Mouse (Mus musculus) embryonic facial prominence, embryonic 12.5 days (tissue): ENCODE results near the gene Olfr1387. TPM values are rescaled to one million over a fixed set of nuclear protein-coding genes. Genes with fewer than 3 reads are reported as not detected.
"Not testable (repeated sequence)": the region's sequence is repeated elsewhere in the genome, so short reads cannot be mapped to it uniquely, and the experiment has no call there.

Experiments
- ATAC-seq: fragments of 200-750 bp; cut with Nextera tagmentation; 2 replicates; pipeline ENCODE4 v1.8.0; 2017; ENCODE audit not compliant: insufficient number of reproducible peaks, insufficient read depth, low FRiP score, low TSS enrichment
- H3K27ac ChIP-seq: fragments of 300-500 bp; sonication (generic); 2 replicates; pipeline ENCODE4 v1.5.1; 2016; ENCODE audit warnings: mild to moderate bottlenecking
- H3K27me3 ChIP-seq: fragments of 300-500 bp; sonication (generic); 2 replicates; pipeline ENCODE4 v1.6.1; 2016; ENCODE audit warnings: mild to moderate bottlenecking, moderate library complexity
- H3K36me3 ChIP-seq: fragments of 300-500 bp; sonication (generic); 2 replicates; pipeline ENCODE4 v1.6.1; 2016; ENCODE audit warnings: mild to moderate bottlenecking
- H3K4me1 ChIP-seq: fragments of 300-500 bp; sonication (generic); 2 replicates; pipeline ENCODE4 v1.6.1; 2016
- H3K4me2 ChIP-seq: fragments of 300-500 bp; sonication (generic); replicated peaks from 2 replicates; pipeline ENCODE4 v1.6.1; 2016; ENCODE audit warnings: mild to moderate bottlenecking, moderate library complexity
- H3K4me3 ChIP-seq: fragments of 300-500 bp; sonication (generic); 2 replicates; pipeline ENCODE4 v1.5.1; 2016; ENCODE audit warnings: mild to moderate bottlenecking
- H3K9ac ChIP-seq: fragments of 300-500 bp; sonication (generic); 2 replicates; pipeline ENCODE4 v1.6.1; 2016; ENCODE audit warnings: mild to moderate bottlenecking, moderate library complexity
- H3K9me3 ChIP-seq: fragments of 300-500 bp; sonication (generic); 2 replicates; pipeline ENCODE4 v1.6.1; 2016; ENCODE audit warnings: mild to moderate bottlenecking, moderate library complexity
- WGBS: fragments of 180-500 bp; shearing (Covaris S2); methylation state at CpG from one replicate; pipeline ENCODE4 v1.1.7; 2016; 5-methylcytosine and 5-hydroxymethylcytosine counted together
- polyA plus RNA-seq: library from polyadenylated mRNA; unstranded; fragments of >200 nt; fragmentation: Nextera tagmentation; extraction: Ambion mirVana; gene quantifications from 2 replicates; pipeline ENCODE4 v1.2.1, GENCODE M21; 2016

Gene Olfr1387
- polyA plus RNA-seq, result not detected in 2 replicates

DNA sequence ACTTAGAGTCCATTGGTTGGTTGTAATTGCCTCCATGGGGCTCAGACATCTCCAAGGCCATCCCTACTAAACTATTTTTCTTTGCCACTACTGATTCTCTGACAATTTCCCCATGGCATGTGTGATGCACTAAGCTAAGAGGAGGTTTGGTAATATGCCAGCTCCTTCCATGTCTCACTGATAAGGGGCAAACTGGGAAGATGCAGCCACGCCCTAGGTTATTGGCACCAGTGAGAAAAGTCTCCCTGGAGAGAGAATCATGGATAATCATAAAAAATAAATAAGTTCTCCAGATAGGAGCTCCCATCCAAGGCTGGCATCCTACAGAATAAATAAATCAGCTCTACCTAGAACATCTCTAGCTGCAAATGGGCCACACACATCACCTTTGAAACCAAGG, at the start of gene Olfr1387:
TSS of gene Olfr1387 (plus strand) at position 301 of the 400 bp plus-strand sequence.
- no peaks in the 10 kb centered on the region for H3K9me3 ChIP-seq
- no peaks in the 10 kb centered on the region for H3K36me3 ChIP-seq
- H3K4me2 ChIP-seq, result no peak within 1 kb of the TSS
- no peak for ATAC-seq
- H3K4me1 ChIP-seq, result no peaks in the 10 kb centered on the region
- no peak within 1 kb of the TSS for H3K4me3 ChIP-seq
- no peak within 1 kb of the TSS for H3K9ac ChIP-seq
- H3K27ac ChIP-seq, result no peak within 1 kb of the TSS
- H3K27me3 ChIP-seq, result no peaks in the 10 kb centered on the region
- 81% methylated on average over 1 of the region's 1 CpGs for WGBS

DNA sequence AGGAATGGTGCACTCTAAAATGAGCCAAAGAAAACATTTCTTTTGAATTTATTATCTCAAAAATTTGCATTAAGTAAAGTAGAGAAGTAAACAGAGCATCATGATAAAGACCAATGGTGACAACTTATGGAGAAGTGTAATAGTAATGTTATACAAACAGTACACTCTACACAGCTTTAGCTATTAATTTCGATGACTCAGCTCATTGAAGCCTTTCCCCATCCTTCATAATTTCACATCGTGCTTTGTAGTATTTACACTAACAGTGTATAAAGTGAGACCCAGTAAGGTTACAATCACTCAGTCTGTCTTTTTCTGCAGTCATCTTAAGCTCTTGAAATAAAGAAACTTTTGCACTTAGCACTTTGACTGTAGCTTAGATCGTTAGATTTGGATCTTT, 48.4 kb upstream of the Olfr1387 start:
- no peak overlapping the region for H3K9ac ChIP-seq
- H3K36me3 ChIP-seq, result no peaks in the 10 kb centered on the region
- ATAC-seq, result no peak
- no peaks in the 10 kb centered on the region for H3K9me3 ChIP-seq
- no peaks in the 10 kb centered on the region for H3K27me3 ChIP-seq
- H3K27ac ChIP-seq, result no peak overlapping the region
- H3K4me1 ChIP-seq, result no peaks in the 10 kb centered on the region
- H3K4me3 ChIP-seq, result no peak overlapping the region
- WGBS, result 69% methylated on average over 3 of the region's 3 CpGs
- no peak overlapping the region for H3K4me2 ChIP-seq

DNA sequence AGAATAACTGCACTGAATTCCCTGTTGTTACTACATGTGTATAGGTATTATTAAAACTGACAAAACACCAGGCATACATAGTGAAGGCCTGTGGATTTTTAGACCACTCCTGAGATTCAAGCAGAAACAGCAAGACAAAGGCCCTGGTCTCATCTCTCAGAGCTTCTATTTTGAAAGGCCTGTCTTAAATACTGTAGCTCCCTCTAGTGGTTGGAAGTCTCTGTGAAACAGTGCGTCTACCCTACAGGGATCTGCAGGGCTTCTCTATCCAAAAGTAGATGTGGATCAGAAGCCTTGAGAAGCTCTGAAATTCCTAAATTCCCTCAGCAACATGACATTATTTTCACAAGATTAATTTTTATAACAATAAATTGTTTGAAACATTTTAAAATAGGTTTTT, 44.6 kb upstream of the Olfr1387 start:
- no peak overlapping the region for H3K9ac ChIP-seq
- no peak overlapping the region for H3K4me3 ChIP-seq
- H3K36me3 ChIP-seq, result no peaks in the 10 kb centered on the region
- no peak overlapping the region for H3K27ac ChIP-seq
- no peaks in the 10 kb centered on the region for H3K27me3 ChIP-seq
- H3K4me2 ChIP-seq, result no peak overlapping the region
- WGBS, result 29% methylated on average over 1 of the region's 1 CpGs
- no peak for ATAC-seq
- H3K9me3 ChIP-seq, result no peaks in the 10 kb centered on the region
- H3K4me1 ChIP-seq, result no peaks in the 10 kb centered on the region

DNA sequence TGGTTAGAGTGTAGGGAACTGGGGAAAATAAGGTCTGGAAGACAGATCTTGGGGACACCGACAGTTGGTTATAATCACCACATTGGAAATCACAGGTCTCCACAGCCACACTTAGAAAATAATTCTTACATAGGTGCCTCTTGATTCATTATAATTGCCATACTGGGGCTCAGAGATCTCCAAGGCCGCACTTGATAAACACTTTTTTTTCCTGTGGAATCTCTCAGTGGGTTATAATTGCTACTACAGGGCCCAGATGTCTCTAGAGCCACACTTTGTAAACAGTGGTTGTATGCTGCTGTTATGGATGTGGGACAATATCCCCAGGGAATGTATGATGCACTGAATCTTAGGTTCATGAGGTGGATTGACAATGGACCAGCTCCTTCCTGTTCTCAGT, 32.4 kb upstream of the Olfr1387 start, which contains the start of gene Olfr1389:
TSS of gene Olfr1389 (plus strand) at position 301 of the 400 bp plus-strand sequence.
- H3K4me1 ChIP-seq, result no peaks in the 10 kb centered on the region
- H3K27me3 ChIP-seq, result no peaks in the 10 kb centered on the region
- ATAC-seq, result no peak
- no peak within 1 kb of the TSS for H3K9ac ChIP-seq
- WGBS, result 89% methylated on average over 2 of the region's 2 CpGs
- no peak within 1 kb of the TSS for H3K4me2 ChIP-seq
- no peaks in the 10 kb centered on the region for H3K36me3 ChIP-seq
- no peak within 1 kb of the TSS for H3K27ac ChIP-seq
- H3K9me3 ChIP-seq, result no peaks in the 10 kb centered on the region
- no peak within 1 kb of the TSS for H3K4me3 ChIP-seq

DNA sequence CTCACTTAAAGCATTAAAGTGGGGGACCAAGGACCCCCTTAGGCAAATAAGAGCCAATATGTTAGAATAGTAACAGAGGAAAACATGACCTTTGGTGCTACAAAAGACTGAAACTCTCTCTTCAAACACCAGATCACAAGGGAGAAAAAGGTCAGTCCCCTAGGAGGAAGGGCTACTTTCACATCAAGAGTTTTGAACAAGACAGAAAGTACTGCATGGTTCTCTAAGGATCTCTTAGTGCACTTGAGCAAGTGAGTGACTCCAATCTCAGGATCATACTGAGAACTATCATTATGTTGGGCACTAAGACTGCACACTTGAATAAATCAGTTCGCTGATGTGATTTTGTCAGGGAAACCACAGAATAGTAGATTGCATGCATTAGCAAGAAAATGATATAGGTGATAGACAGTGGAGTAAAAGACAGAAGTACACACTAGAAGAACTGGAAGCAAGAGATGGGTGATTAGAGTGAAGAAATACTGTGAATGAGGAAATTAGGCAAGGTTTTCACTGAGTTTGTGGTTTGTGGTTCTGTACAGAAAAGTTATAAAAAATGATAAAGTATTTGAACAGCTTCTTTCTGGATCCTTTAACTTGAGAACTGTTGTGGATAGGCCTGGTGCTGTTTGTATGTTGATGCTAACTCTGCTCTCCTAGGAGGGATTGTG, 29.8 kb upstream of the Olfr1387 start:
- ATAC-seq, result no peak
- Histone ChIP-seq H3K27me3 (no peaks in the 10 kb centered on the region), H3K4me2 (no peak overlapping the region), H3K27ac (no peak overlapping the region), H3K4me3 (no peak overlapping the region), H3K4me1 (no peaks in the 10 kb centered on the region), H3K9me3 (no peaks in the 10 kb centered on the region), H3K36me3 (no peaks in the 10 kb centered on the region), H3K9ac (no peak overlapping the region)
- WGBS, result 84% methylated on average over 1 of the region's 1 CpGs

DNA sequence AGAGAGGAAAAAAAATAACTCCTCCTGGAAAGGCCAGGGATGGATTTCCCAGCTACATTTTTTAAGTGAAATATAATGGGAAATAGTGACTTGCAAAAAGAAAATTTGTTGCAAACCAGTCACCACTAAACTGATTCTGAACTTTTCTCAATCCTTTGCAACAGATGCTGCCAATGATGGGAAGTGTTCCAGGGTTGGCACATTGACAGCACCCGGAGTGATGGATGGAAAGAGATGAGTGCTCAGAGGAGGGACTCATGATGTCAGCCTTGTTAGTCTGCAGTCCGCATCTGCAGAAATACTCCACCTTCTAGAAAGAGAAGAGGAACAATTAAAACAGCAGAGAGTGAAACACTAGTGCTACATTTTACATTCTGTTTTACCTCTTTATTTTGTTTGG, 25.5 kb upstream of the Olfr1387 start:
- Histone ChIP-seq H3K27ac (no peak overlapping the region), H3K36me3 (no peaks in the 10 kb centered on the region), H3K27me3 (no peaks in the 10 kb centered on the region), H3K9me3 (no peaks in the 10 kb centered on the region), H3K9ac (no peak overlapping the region), H3K4me2 (no peak overlapping the region), H3K4me1 (no peaks in the 10 kb centered on the region), H3K4me3 (no peak overlapping the region)
- ATAC-seq, result no peak
- 90% methylated on average over 2 of the region's 2 CpGs for WGBS

DNA sequence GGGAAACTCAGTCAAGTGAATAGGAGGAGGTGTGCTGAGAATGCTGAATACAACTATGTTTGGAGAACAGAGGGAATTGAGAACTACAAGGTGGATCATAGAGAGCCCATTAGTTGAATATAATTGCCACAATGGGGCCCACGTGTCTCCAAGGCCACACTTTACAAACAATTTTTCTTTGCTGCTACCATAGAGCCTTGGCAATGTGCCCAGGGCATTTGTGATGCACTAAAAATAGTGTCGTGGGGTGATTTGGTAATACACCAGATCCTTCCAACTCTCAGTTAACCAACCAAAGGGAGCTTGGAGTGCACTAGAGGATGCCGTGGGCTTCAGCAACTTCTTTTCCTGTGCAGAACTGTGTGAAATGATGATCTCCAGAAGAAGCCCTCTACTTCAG, 18.7 kb upstream of the Olfr1387 start, which contains the start of gene Olfr1388:
TSS of gene Olfr1388 (plus strand) at position 214 of the 400 bp plus-strand sequence.
- H3K4me1 ChIP-seq, result no peaks in the 10 kb centered on the region
- H3K9ac ChIP-seq, result no peak within 1 kb of the TSS
- H3K4me3 ChIP-seq, result no peak within 1 kb of the TSS
- ATAC-seq, result no peak
- H3K36me3 ChIP-seq, result no peaks in the 10 kb centered on the region
- no peak within 1 kb of the TSS for H3K27ac ChIP-seq
- WGBS, result 77% methylated on average over 3 of the region's 3 CpGs
- H3K4me2 ChIP-seq, result no peak within 1 kb of the TSS
- no peaks in the 10 kb centered on the region for H3K27me3 ChIP-seq
- no peaks in the 10 kb centered on the region for H3K9me3 ChIP-seq

DNA sequence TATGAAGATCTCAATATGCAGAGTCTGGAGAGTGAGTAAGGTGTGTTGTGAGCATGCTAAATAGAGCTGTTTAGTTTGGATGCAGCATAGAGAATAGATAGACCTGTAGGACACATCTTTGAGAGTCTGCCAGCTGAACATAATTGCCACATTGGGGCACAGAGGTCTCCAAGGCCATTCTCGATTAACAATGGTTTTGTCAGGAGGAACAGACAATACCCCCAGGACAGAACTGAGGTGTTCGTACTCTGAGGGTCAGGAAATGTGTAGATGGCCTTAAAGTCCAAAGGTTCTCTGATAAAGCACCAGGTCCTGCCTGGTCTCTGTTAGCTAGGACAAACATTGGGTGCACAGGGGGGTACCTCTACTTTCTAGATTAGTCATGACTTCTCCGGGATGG, 9.6 kb downstream of the Olfr1387 start, which contains the start of gene Olfr1386:
TSS of gene Olfr1386 (plus strand) at position 301 of the 400 bp plus-strand sequence.
- H3K4me1 ChIP-seq, H3K27ac ChIP-seq, H3K9me3 ChIP-seq, ATAC-seq, H3K4me3 ChIP-seq, H3K9ac ChIP-seq, H3K27me3 ChIP-seq, H3K4me2 ChIP-seq, H3K36me3 ChIP-seq: not testable (repeated sequence)
- WGBS, result 84% methylated on average over 3 of the region's 3 CpGs

DNA sequence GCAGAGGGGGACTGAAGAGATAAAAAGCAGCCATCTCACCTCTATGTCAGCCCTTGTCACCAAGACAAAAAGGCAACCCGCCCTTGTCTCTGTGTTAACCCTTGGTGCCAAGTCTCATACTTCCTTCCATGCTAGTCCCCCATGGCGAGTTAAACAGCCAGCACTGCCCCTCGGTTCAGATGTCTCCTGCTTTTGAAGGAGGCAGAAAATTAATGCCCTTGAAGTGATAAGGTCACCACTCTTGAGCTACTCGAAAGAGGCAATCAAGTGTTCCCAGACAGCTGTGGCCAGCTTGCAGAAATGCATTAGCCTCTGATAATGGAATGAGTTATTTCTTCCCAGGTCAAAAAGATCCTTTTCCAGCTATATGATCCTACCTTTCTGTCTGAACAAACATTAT, 30.8 kb downstream of the Olfr1387 start:
- Histone ChIP-seq H3K27ac (no peak overlapping the region), H3K36me3 (no peaks in the 10 kb centered on the region), H3K4me3 (no peak overlapping the region), H3K9me3 (no peaks in the 10 kb centered on the region), H3K9ac (no peak overlapping the region), H3K27me3 (no peaks in the 10 kb centered on the region), H3K4me1 (no peaks in the 10 kb centered on the region), H3K4me2 (no peak overlapping the region)
- ATAC-seq, result no peak
- 56% methylated on average over 4 of the region's 4 CpGs for WGBS

DNA sequence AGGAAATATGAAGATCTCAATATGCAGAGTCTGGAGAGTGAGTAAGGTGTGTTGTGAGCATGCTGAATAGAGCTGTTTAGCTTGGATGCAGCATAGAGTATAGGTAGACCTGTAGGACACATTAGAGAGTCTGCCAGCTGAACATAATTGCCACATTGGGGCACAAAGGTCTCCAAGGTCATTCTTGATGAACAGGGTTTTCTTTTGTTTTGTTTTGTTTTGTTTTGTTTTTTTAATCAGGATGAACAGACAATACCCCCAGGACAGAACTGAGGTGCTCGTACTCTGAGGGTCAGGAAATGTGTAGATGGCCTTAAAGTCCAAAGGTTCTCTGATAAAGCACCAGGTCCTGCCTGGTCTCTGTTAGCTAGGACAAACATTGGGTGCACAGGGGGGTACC, 33.6 kb downstream of the Olfr1387 start, which contains the start of gene Olfr1385:
TSS of gene Olfr1385 (plus strand) at position 301 of the 400 bp plus-strand sequence.
- not testable (repeated sequence) for H3K36me3 ChIP-seq

More for the DNA sequence above, 33.6 kb downstream of the Olfr1387 start, which contains the start of gene Olfr1385:
- not testable (repeated sequence) for H3K9me3 ChIP-seq, H3K27me3 ChIP-seq, H3K4me1 ChIP-seq, H3K4me3 ChIP-seq, H3K27ac ChIP-seq, H3K9ac ChIP-seq, ATAC-seq, H3K4me2 ChIP-seq
- 76% methylated on average over 1 of the region's 1 CpGs for WGBS
